Mouse (Mus musculus): Measurements from ENCODE around the gene Cux1. TPM values are rescaled to one million over a fixed set of nuclear protein-coding genes. Genes with fewer than 3 reads are reported as not detected.

Cux1 gene
- polyA plus RNA-seq, 2 experiments, result 39.0 to 64.3 TPM

DNA sequence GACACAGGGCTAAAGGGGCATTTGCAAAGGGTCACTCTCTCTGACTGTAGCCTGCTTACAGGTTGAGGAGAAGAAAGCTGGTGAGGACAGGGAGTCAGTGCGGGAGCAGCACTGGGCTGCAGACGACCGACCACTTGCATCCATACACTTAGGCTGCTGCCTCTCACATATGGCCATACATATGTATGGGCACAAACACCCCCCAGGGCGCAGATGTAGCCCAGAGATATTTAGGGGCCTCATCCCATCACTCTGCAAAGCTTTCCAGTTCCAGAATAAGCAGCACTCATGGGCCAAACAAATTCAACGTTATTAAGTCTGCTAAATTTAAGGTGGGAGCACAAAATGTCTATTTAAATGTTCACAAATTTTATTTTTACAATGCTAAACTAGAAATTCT, 261.0 kb downstream of the Cux1 start:
- Histone ChIP-seq H3K4me2 (replicated peaks; ENCODE audit: low read depth, low read length, severe bottlenecking) (no peak overlapping the region), H3K9ac (ENCODE audit: low read depth, low read length, severe bottlenecking) (no peak overlapping the region), H3K27me3 (ENCODE audit: control insufficient read depth, insufficient read depth, low read length) (no peaks in the 10 kb centered on the region), H3K9me3 (ENCODE audit: control insufficient read depth, low read length) (no peaks in the 10 kb centered on the region), H3K27ac (replicated peaks; ENCODE audit: low read depth, low read length) (no peak overlapping the region), H3K4me3 (replicated peaks; ENCODE audit: low read length) (no peak overlapping the region), H3K36me3 (ENCODE audit: control insufficient read depth, insufficient read depth, low read length) (peaks cover 79% of the 10 kb centered on the region), H3K4me1 (ENCODE audit: control insufficient read depth, insufficient read depth, low read length) (no peaks in the 10 kb centered on the region)
- DNase-seq (ENCODE audit: low spot score) (no peak), ATAC-seq (ENCODE audit: low FRiP score, low read depth) (no peak)
- no peak for TF ChIP-seq POLR2A (IDR thresholded peaks at IDR 0.05; ENCODE audit: borderline replicate concordance, extremely low read depth, insufficient read depth, insufficient read length)
- 85% methylated on average over 5 of the region's 5 CpGs for WGBS

- H3K27ac ChIP-seq (replicated peaks; ENCODE audit: low read depth, low read length), result no peak overlapping the region; the same call in 1 of the 2 replicates
- H3K36me3 ChIP-seq (ENCODE audit: control insufficient read depth, insufficient read depth, low read length), result peaks cover 79% of the 10 kb centered on the region
- ATAC-seq (ENCODE audit: low FRiP score, low read depth), result peak; percentile 66; the same call in 1 of the 2 replicates
Observed at GRCm38 (mm10) chr5:136303409-136303983, 263.8 kb downstream of the Cux1 start.

GRCm38 (mm10) chr5:136300880-136301279, 266.4 kb downstream of the Cux1 start:
- Histone ChIP-seq H3K4me1 (ENCODE audit: control insufficient read depth, insufficient read depth, low read length) (no peaks in the 10 kb centered on the region), H3K27me3 (ENCODE audit: control insufficient read depth, insufficient read depth, low read length) (no peaks in the 10 kb centered on the region), H3K4me2 (replicated peaks; ENCODE audit: low read depth, low read length, severe bottlenecking) (no peak overlapping the region), H3K9me3 (ENCODE audit: control insufficient read depth, low read length) (no peaks in the 10 kb centered on the region), H3K9ac (ENCODE audit: low read depth, low read length, severe bottlenecking) (no peak overlapping the region), H3K36me3 (ENCODE audit: control insufficient read depth, insufficient read depth, low read length) (peaks cover 74% of the 10 kb centered on the region), H3K4me3 (replicated peaks; ENCODE audit: low read length) (no peak overlapping the region), H3K27ac (replicated peaks; ENCODE audit: low read depth, low read length) (no peak overlapping the region)
- no peak for TF ChIP-seq POLR2A (IDR thresholded peaks at IDR 0.05; ENCODE audit: borderline replicate concordance, extremely low read depth, insufficient read depth, insufficient read length)
- DNase-seq (ENCODE audit: low spot score), result peak; percentile 48
- WGBS, result 93% methylated on average over 6 of the region's 6 CpGs
- ATAC-seq (ENCODE audit: low FRiP score, low read depth), result peak; percentile 70

More at GRCm38 (mm10) chr5:136303409-136303983, 263.8 kb downstream of the Cux1 start:
- no peak overlapping the region for H3K4me3 ChIP-seq (replicated peaks; ENCODE audit: low read length)
- DNase-seq (ENCODE audit: low spot score), result peak; percentile 64
- no peak for TF ChIP-seq POLR2A (IDR thresholded peaks at IDR 0.05; ENCODE audit: borderline replicate concordance, extremely low read depth, insufficient read depth, insufficient read length)
- no peaks in the 10 kb centered on the region for H3K27me3 ChIP-seq (ENCODE audit: control insufficient read depth, insufficient read depth, low read length)
- H3K4me2 ChIP-seq (replicated peaks; ENCODE audit: low read depth, low read length, severe bottlenecking), result no peak overlapping the region
- no peaks in the 10 kb centered on the region for H3K4me1 ChIP-seq (ENCODE audit: control insufficient read depth, insufficient read depth, low read length)
- no peaks in the 10 kb centered on the region for H3K9me3 ChIP-seq (ENCODE audit: control insufficient read depth, low read length)
- 87% methylated on average over 19 of the region's 19 CpGs for WGBS
- H3K9ac ChIP-seq (ENCODE audit: low read depth, low read length, severe bottlenecking), result no peak overlapping the region

GRCm38 (mm10) chr5:136297691-136298090, 269.6 kb downstream of the Cux1 start:
- no peaks in the 10 kb centered on the region for H3K9me3 ChIP-seq (ENCODE audit: control insufficient read depth, low read length)
- DNase-seq (ENCODE audit: low spot score) (no peak), ATAC-seq (ENCODE audit: low FRiP score, low read depth) (no peak)
- no peaks in the 10 kb centered on the region for H3K27me3 ChIP-seq (ENCODE audit: control insufficient read depth, insufficient read depth, low read length)
- H3K36me3 ChIP-seq (ENCODE audit: control insufficient read depth, insufficient read depth, low read length), result peaks cover 64% of the 10 kb centered on the region
- no peak overlapping the region for H3K9ac ChIP-seq (ENCODE audit: low read depth, low read length, severe bottlenecking)
- no peak for TF ChIP-seq POLR2A (IDR thresholded peaks at IDR 0.05; ENCODE audit: borderline replicate concordance, extremely low read depth, insufficient read depth, insufficient read length)
- H3K4me1 ChIP-seq (ENCODE audit: control insufficient read depth, insufficient read depth, low read length), result no peaks in the 10 kb centered on the region
- H3K4me2 ChIP-seq (replicated peaks; ENCODE audit: low read depth, low read length, severe bottlenecking), result no peak overlapping the region
- 83% methylated on average over 6 of the region's 6 CpGs for WGBS
- no peak overlapping the region for H3K4me3 ChIP-seq (replicated peaks; ENCODE audit: low read length)
- no peak overlapping the region for H3K27ac ChIP-seq (replicated peaks; ENCODE audit: low read depth, low read length)

GRCm38 (mm10) chr5:136296911-136297310, 270.4 kb downstream of the Cux1 start:
- Histone ChIP-seq H3K27ac (replicated peaks; ENCODE audit: low read depth, low read length) (no peak overlapping the region), H3K4me1 (ENCODE audit: control insufficient read depth, insufficient read depth, low read length) (no peaks in the 10 kb centered on the region), H3K4me2 (replicated peaks; ENCODE audit: low read depth, low read length, severe bottlenecking) (no peak overlapping the region), H3K27me3 (ENCODE audit: control insufficient read depth, insufficient read depth, low read length) (no peaks in the 10 kb centered on the region), H3K9me3 (ENCODE audit: control insufficient read depth, low read length) (no peaks in the 10 kb centered on the region), H3K9ac (ENCODE audit: low read depth, low read length, severe bottlenecking) (no peak overlapping the region), H3K4me3 (replicated peaks; ENCODE audit: low read length) (no peak overlapping the region), H3K36me3 (ENCODE audit: control insufficient read depth, insufficient read depth, low read length) (peaks cover 60% of the 10 kb centered on the region)
- no peak for ATAC-seq (ENCODE audit: low FRiP score, low read depth)
- no peak for DNase-seq (ENCODE audit: low spot score)
- WGBS, result 95% methylated on average over 4 of the region's 4 CpGs
- no peak for TF ChIP-seq POLR2A (IDR thresholded peaks at IDR 0.05; ENCODE audit: borderline replicate concordance, extremely low read depth, insufficient read depth, insufficient read length)
